Mouse (Mus musculus): ENCODE data around the gene 1700028P14Rik.
"Not testable (repeated sequence)": the region's sequence is repeated elsewhere in the genome, so short reads cannot be mapped to it uniquely, and the experiment has no call there.

DNA sequence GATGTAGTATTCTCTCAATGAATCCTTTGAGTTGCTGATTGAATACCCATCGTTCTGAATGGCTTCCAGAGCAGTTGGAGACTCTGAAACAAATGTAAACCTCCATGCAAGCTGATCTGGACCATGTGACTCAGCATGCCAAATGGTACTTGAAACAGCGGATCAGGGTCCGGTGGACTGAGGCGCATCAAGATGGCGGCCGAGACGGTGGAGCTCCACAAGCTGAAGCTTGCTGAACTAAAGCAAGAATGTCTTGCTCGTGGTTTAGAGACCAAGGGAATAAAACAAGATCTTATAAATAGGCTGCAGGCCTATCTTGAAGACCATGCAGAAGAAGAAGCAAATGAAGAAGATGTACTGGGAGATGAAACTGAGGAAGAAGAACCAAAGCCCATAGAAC, 23.0 kb upstream of the 1700028P14Rik start:
- not testable (repeated sequence) for TF ChIP-seq CTCF (IDR thresholded peaks at IDR 0.05; ENCODE audit: borderline replicate concordance, control insufficient read depth, extremely low read depth, insufficient read depth, low read length, poor library complexity); POLR2A (IDR thresholded peaks at IDR 0.05; ENCODE audit: control insufficient read depth, extremely low read depth, insufficient read depth, low read length, poor library complexity)

All from thymus, adult 2 months (tissue).